Mouse (Mus musculus): ENCODE results near the gene Rccd1. TPM values are rescaled to one million over a fixed set of nuclear protein-coding genes. Genes with fewer than 3 reads are reported as not detected.

Rccd1 gene
- polyA plus RNA-seq, 1 experiment from 2014 or later: 3.4 TPM

DNA sequence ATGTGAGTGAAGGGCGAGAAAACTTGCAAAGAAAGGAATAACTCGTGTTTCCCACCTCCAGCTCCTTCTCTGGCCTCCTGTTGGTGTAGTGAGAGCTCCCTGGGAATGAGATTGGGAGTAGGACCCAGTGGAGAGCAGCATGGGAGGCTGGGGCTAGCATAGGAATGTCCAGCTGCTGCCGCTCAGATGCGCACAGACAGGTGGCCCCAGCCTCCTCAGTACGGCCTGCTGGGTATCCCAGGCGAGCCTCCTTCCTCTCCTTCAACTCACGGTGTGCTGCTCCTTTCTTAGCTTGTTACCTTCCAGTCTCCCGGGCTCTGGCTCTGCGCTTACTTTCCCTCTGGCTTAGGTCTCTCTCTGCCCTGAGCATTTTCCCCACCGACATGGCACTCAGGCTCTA, 44.2 kb downstream of the Rccd1 start:
- no peak for ATAC-seq
- H3K9ac ChIP-seq (replicated peaks; ENCODE audit: low read depth): no peak overlapping the region
- no peak overlapping the region for H3K4me3 ChIP-seq (ENCODE audit: low read depth, low read length)
- H3K9me3 ChIP-seq (ENCODE audit: low read length): no peaks in the 10 kb centered on the region
- 75% methylated on average over 10 of the region's 10 CpGs for WGBS
- peaks cover 22% of the 10 kb centered on the region; the same call in 1 of the 2 replicates for H3K36me3 ChIP-seq (ENCODE audit: insufficient read depth, low read length)
- no peaks in the 10 kb centered on the region for H3K4me1 ChIP-seq (ENCODE audit: insufficient read depth, low read depth, low read length)
- TF ChIP-seq CTCF (IDR thresholded peaks at IDR 0.05) (no peak), EP300 (IDR thresholded peaks at IDR 0.05) (no peak)
- H3K27me3 ChIP-seq (replicated peaks; ENCODE audit: insufficient read depth, low read length): no peaks in the 10 kb centered on the region
- H3K27ac ChIP-seq (ENCODE audit: low read length): no peak overlapping the region
- no peak overlapping the region for H3K4me2 ChIP-seq (replicated peaks; ENCODE audit: low read depth, low read length)
- no peak for DNase-seq (ENCODE audit: low spot score)

DNA sequence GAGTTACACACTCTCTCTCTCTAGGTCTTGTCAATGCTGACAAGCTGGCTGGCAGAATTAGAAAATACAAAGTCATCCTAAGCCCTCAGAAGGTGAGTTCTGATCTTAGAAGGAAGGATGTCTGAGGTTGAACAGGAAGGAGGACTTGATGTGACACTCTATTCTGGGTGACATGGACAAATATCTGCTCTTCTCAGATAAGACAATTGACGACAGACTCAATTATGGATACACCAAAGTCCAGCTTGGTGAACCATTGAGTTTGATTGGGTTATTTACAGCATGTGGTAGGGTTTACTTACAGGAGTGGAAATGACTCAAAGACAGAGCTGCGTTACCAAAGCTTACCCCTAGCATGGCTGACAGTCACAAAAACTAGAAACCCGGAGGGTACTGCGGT, 47.9 kb downstream of the Rccd1 start:
- TF ChIP-seq CTCF (IDR thresholded peaks at IDR 0.05) (no peak), EP300 (IDR thresholded peaks at IDR 0.05) (no peak)
- DNase-seq (ENCODE audit: low spot score) (no peak), ATAC-seq (no peak)
- H3K27ac ChIP-seq (ENCODE audit: low read length): no peak overlapping the region
- no peaks in the 10 kb centered on the region; the same call in 1 of the 2 replicates for H3K9me3 ChIP-seq (ENCODE audit: low read length)
- H3K4me3 ChIP-seq (ENCODE audit: low read depth, low read length): no peak overlapping the region
- H3K36me3 ChIP-seq (ENCODE audit: insufficient read depth, low read length): peaks cover 28% of the 10 kb centered on the region; the same call in 1 of the 2 replicates
- H3K4me2 ChIP-seq (replicated peaks; ENCODE audit: low read depth, low read length): no peak overlapping the region
- no peak overlapping the region for H3K9ac ChIP-seq (replicated peaks; ENCODE audit: low read depth)
- 93% methylated on average over 4 of the region's 4 CpGs for WGBS
- no peaks in the 10 kb centered on the region for H3K27me3 ChIP-seq (replicated peaks; ENCODE audit: insufficient read depth, low read length)
- H3K4me1 ChIP-seq (ENCODE audit: insufficient read depth, low read depth, low read length): no peaks in the 10 kb centered on the region

DNA sequence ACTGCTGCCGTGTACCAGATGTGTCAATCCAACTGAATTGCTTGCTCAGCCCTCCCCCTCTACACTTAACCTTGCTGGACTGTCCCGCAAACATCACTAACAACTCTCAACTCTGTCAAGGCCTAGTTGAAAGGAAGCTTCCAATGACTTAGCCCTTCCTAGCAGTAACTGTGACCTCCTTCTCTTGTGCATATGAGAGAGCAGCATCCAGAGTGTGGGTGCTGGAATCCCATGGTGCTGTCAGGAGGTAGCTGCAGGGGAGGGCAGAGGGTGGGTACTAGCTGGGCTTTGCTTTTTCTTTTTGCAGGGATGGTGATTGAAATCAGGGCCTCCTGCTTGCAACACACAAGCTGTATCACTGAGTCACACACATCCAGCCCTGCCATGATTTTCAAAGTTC, 50.8 kb downstream of the Rccd1 start:
- Histone ChIP-seq H3K9ac (replicated peaks; ENCODE audit: low read depth) (no peak overlapping the region), H3K27me3 (replicated peaks; ENCODE audit: insufficient read depth, low read length) (no peaks in the 10 kb centered on the region), H3K36me3 (ENCODE audit: insufficient read depth, low read length) (peaks cover 28% of the 10 kb centered on the region; the same call in 1 of the 2 replicates), H3K4me2 (replicated peaks; ENCODE audit: low read depth, low read length) (no peak overlapping the region), H3K9me3 (ENCODE audit: low read length) (no peaks in the 10 kb centered on the region; the same call in 1 of the 2 replicates), H3K4me1 (ENCODE audit: insufficient read depth, low read depth, low read length) (peaks cover 5% of the 10 kb centered on the region; the same call in 1 of the 2 replicates), H3K27ac (ENCODE audit: low read length) (no peak overlapping the region), H3K4me3 (ENCODE audit: low read depth, low read length) (no peak overlapping the region)
- no peak for TF ChIP-seq CTCF (IDR thresholded peaks at IDR 0.05)
- no peak for TF ChIP-seq EP300 (IDR thresholded peaks at IDR 0.05)
- ATAC-seq (no peak), DNase-seq (ENCODE audit: low spot score) (no peak)
- 83% methylated on average over 2 of the region's 2 CpGs for WGBS

DNA sequence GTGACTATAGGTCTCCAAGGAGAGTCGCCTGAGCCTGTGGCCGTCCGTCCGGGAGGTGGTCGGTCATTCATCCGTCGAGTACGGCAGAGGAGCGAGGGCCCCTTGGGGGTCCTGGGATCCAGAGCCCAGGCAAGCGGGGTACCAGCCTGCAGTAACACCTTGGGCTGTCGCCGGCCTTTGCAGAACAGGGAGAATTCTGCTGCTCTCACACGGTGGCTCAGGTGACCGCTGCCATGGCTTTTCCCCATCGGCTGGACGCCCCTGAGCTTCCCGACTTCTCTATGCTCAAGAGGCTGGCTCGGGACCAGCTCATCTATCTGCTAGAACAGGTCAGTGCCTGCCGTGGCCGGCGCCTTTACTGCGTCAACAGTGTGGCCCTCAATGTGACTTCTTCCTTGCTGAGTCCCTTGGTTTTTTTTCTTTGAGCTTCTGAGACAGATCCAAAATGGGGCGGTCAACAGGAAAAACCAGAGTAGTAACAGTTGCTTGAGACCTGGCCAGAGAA, 54.5 kb downstream of the Rccd1 start:
- Histone ChIP-seq H3K4me2 (replicated peaks; ENCODE audit: low read depth, low read length) (peak overlapping the region; percentile 87), H3K4me1 (ENCODE audit: insufficient read depth, low read depth, low read length) (peaks cover 6% of the 10 kb centered on the region; the same call in 1 of the 2 replicates), H3K36me3 (ENCODE audit: insufficient read depth, low read length) (peaks cover 25% of the 10 kb centered on the region), H3K9ac (replicated peaks; ENCODE audit: low read depth) (peak overlapping the region; percentile 57), H3K9me3 (ENCODE audit: low read length) (no peaks in the 10 kb centered on the region; the same call in 1 of the 2 replicates), H3K27ac (ENCODE audit: low read length) (peak overlapping the region; percentile 80), H3K4me3 (ENCODE audit: low read depth, low read length) (peak overlapping the region; percentile 70), H3K27me3 (replicated peaks; ENCODE audit: insufficient read depth, low read length) (no peaks in the 10 kb centered on the region)
- TF ChIP-seq CTCF (IDR thresholded peaks at IDR 0.05): no peak
- no peak for TF ChIP-seq EP300 (IDR thresholded peaks at IDR 0.05)
- WGBS: 2% methylated on average over 23 of the region's 23 CpGs
- peak; percentile 51 for ATAC-seq
- DNase-seq (ENCODE audit: low spot score): peak; percentile 53

DNA sequence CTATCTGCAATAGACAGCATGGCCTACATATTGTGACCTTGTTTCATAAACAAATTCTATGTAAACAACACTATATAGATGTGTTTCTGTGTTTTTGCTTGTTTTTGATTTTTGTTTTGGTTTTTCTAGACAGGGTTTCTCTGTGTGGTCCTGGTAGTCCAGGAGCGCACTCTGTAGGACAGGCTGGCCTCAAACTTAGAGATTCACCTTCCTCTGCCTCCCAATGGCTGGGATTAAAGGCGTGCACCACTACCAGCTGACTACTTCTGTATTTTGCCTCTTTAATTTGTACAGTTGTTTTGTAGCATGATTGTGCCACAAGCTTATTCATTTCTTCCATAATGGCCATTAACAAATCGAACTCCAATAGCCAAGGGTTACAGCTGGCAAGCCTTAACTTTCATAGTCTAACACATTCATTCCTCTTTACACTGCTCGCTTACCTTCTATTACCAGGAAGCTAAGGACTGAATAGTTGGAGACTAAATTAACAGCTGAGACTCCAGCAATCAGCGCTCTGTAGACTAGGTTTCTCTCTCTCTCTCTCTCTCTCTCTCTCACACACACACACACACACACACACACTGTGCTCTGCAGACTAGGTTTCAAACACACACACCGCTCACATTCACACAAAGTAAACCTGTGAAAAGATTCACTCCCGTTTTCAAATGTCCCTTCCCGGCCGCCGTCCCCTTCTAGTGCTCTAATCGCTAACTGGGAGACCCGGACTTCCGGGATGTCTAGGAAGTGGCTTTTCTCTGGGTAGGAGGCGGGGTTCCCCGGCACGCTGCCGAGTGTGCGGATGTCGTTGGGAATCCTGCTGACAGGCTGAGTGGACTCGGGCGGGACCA, 55.1 kb downstream of the Rccd1 start, which contains the start of gene Vps33b:
Gene Vps33b (plus strand): TSS at position 753 of the 854 bp plus-strand sequence.
- Histone ChIP-seq H3K9ac (replicated peaks; ENCODE audit: low read depth) (peak within 1 kb of the TSS; percentile 57), H3K27ac (ENCODE audit: low read length) (peak within 1 kb of the TSS; percentile 80), H3K9me3 (ENCODE audit: low read length) (no peaks in the 10 kb centered on the region), H3K27me3 (replicated peaks; ENCODE audit: insufficient read depth, low read length) (no peaks in the 10 kb centered on the region), H3K4me2 (replicated peaks; ENCODE audit: low read depth, low read length) (peak within 1 kb of the TSS; percentile 87), H3K36me3 (ENCODE audit: insufficient read depth, low read length) (peaks cover 23% of the 10 kb centered on the region), H3K4me3 (ENCODE audit: low read depth, low read length) (peak within 1 kb of the TSS; percentile 70), H3K4me1 (ENCODE audit: insufficient read depth, low read depth, low read length) (peaks cover 6% of the 10 kb centered on the region; the same call in 1 of the 2 replicates)
- DNase-seq (ENCODE audit: low spot score): peak; percentile 97
- TF ChIP-seq EP300 (IDR thresholded peaks at IDR 0.05): peak; percentile 74
- TF ChIP-seq CTCF (IDR thresholded peaks at IDR 0.05): no peak
- WGBS: 3% methylated on average over 21 of the region's 21 CpGs
- peak; percentile 97 for ATAC-seq

DNA sequence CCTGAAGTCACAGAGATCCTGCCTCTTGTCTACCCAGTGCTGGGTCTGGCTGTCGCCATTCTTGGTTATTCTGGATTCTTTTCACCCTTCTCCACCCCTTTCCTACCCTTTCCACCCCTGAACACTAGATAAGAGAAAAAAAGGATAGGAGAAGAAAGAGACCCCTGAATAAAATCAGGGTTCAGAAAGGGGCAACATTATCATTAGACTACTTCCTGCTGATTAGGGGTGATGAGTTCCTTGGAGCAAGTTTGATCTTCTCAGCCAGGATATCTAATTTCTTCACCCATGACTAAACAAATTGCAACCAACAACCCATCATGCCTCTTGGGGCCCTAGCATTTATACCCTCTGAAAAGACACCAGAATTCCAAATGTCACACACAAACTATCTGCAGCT, 56.5 kb downstream of the Rccd1 start:
- WGBS: 64% methylated on average over 1 of the region's 1 CpGs
- H3K9me3 ChIP-seq (ENCODE audit: low read length): no peaks in the 10 kb centered on the region
- no peak overlapping the region for H3K27ac ChIP-seq (ENCODE audit: low read length)
- no peaks in the 10 kb centered on the region for H3K27me3 ChIP-seq (replicated peaks; ENCODE audit: insufficient read depth, low read length)
- no peak for ATAC-seq
- no peak overlapping the region for H3K4me3 ChIP-seq (ENCODE audit: low read depth, low read length)
- peaks cover 6% of the 10 kb centered on the region; the same call in 1 of the 2 replicates for H3K4me1 ChIP-seq (ENCODE audit: insufficient read depth, low read depth, low read length)
- TF ChIP-seq CTCF (IDR thresholded peaks at IDR 0.05) (no peak), EP300 (IDR thresholded peaks at IDR 0.05) (no peak)
- peaks cover 23% of the 10 kb centered on the region for H3K36me3 ChIP-seq (ENCODE audit: insufficient read depth, low read length)
- no peak overlapping the region for H3K9ac ChIP-seq (replicated peaks; ENCODE audit: low read depth)
- H3K4me2 ChIP-seq (replicated peaks; ENCODE audit: low read depth, low read length): no peak overlapping the region
- no peak for DNase-seq (ENCODE audit: low spot score)

All from lung, postnatal 0 days (tissue).